12 mouse cellular contexts compared by ENCODE assay signal in the genomic region with DNA sequence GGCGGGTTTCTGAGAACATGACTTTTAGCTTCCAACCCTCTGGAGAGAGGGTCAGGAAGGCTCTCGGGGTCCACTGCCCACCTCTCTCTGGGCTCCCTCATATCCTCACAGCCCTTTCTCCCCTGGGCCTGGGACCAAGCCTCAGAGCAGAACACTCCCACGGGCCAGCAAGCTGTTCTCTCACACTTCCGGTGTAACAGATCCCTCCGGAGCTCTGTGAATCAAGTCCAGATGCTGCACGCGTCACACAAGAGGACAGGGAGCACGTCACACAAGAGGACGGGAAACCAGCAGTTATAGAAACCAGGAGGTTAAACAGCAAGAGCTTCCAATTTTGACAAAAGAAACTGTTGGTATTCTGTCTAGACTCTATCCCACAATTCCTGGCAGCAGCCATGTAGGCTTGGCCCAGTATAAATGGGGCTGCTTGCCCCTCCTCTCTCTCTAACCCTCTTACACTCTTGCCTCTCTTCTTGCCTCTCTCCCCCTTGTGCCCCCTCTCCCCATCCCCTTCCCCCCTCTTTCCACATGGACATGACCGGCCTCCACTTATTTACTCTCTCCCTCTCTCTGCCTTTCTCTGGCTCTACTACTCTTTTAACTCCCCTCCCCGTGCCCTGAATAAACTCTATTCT. TPM values are rescaled to one million over a fixed set of nuclear protein-coding genes. Genes with fewer than 3 reads are reported as not detected.
DNase-seq lines count a peak whose midpoint lies in the region; ATAC-seq and TF ChIP-seq lines count a peak whose summit lies in the region.
"Had no signal": no experiment of that assay in that cellular context is flagged by ENCODE, and none has a peak within 500 bp of the region (broad histone marks: within the 10 kb centered on the region; RNA-seq: fewer than 3 reads in every experiment).

No protein-coding gene starts in this region.

- H3K4me2 ChIP-seq in midbrain, postnatal 0 days (ENCODE audit: low read depth, low read length, poor library complexity, severe bottlenecking) = no peak overlapping the region
- no peak overlapping the region for H3K4me2 ChIP-seq in midbrain, embryonic 13.5 days (replicated peaks)
- H3K4me2 ChIP-seq: lung, embryonic 15.5 days had no signal

- DNase-seq in heart, adult 11 months = peak; percentile 98
- DNase-seq in heart, embryonic 10.5 days (ENCODE audit: low spot score) = no peak
- DNase-seq in midbrain, postnatal 0 days (ENCODE audit: low spot score) = peak; percentile 12
- DNase-seq in heart, postnatal 36 days = peak; percentile 54 to 55
- no peak for DNase-seq in ovary, postnatal 10 days (ENCODE audit: low spot score)
- DNase-seq in thymus, adult 2 months = no peak
- DNase-seq in c-Kit-positive CD71-positive TER-119-positive erythroid progenitor cells, embryonic 14.5 days (ENCODE audit: low spot score) = no peak
- DNase-seq: cerebellum, postnatal 36 days; right cerebral cortex, postnatal 25 days had no signal

- no peak for ATAC-seq in midbrain, postnatal 0 days (ENCODE audit: low FRiP score)
- no peak for ATAC-seq in midbrain, embryonic 13.5 days
- ATAC-seq: CD4-positive, CD25-positive, alpha-beta regulatory T cell, adult 4 months had no signal

- H3K9me3 ChIP-seq in heart, embryonic 10.5 days = no peaks in the 10 kb centered on the region
- no peaks in the 10 kb centered on the region for H3K9me3 ChIP-seq in midbrain, postnatal 0 days (ENCODE audit: low read length)
- no peaks in the 10 kb centered on the region for H3K9me3 ChIP-seq in midbrain, embryonic 13.5 days
- H3K9me3 ChIP-seq: lung, embryonic 15.5 days had no signal

- no peak for TF ChIP-seq POLR2A in thymus, adult 2 months (IDR thresholded peaks at IDR 0.05; ENCODE audit: control insufficient read depth, extremely low read depth, insufficient read depth, low read length, poor library complexity)

- intact Hi-C loops in heart, postnatal 36 days (cut with DNase I) = loop anchor here (10.0 kb wide), 1 partner anchor 267 kb away; no protein-coding TSS in a partner anchor

- no peak overlapping the region for H3K4me3 ChIP-seq in heart, embryonic 10.5 days
- H3K4me3 ChIP-seq in midbrain, postnatal 0 days (ENCODE audit: low read depth, low read length) = no peak overlapping the region
- no peak overlapping the region for H3K4me3 ChIP-seq in midbrain, embryonic 13.5 days (replicated peaks)
- no peak overlapping the region for H3K4me3 ChIP-seq in thymus, adult 2 months (ENCODE audit: control insufficient read depth, insufficient read depth, low read length)
- H3K4me3 ChIP-seq: lung, embryonic 15.5 days had no signal

- WGBS in heart, embryonic 10.5 days = 85% methylated on average over 11 of the region's 11 CpGs
- 83% methylated on average over 11 of the region's 11 CpGs for WGBS in midbrain, postnatal 0 days
- WGBS in midbrain, embryonic 13.5 days = 84% methylated on average over 11 of the region's 11 CpGs
- 89% methylated on average over 11 of the region's 11 CpGs for WGBS in thymus, adult 2 months

- no peak overlapping the region for H3K9ac ChIP-seq in midbrain, postnatal 0 days (replicated peaks; ENCODE audit: low read length, poor library complexity, severe bottlenecking)
- H3K9ac ChIP-seq in midbrain, embryonic 13.5 days (replicated peaks) = no peak overlapping the region
- H3K9ac ChIP-seq: lung, embryonic 15.5 days had no signal

- TF ChIP-seq CTCF in midbrain, postnatal 0 days (IDR thresholded peaks at IDR 0.05) = no peak
- TF ChIP-seq CTCF in thymus, adult 2 months (IDR thresholded peaks at IDR 0.05; ENCODE audit: borderline replicate concordance, control insufficient read depth, extremely low read depth, insufficient read depth, low read length, poor library complexity) = no peak

- no peaks in the 10 kb centered on the region for H3K36me3 ChIP-seq in heart, embryonic 10.5 days
- no peaks in the 10 kb centered on the region for H3K36me3 ChIP-seq in midbrain, postnatal 0 days (ENCODE audit: insufficient read depth, low read length)
- no peaks in the 10 kb centered on the region for H3K36me3 ChIP-seq in midbrain, embryonic 13.5 days
- no peaks in the 10 kb centered on the region for H3K36me3 ChIP-seq in thymus, adult 2 months (ENCODE audit: control insufficient read depth, insufficient read depth, low read length)
- H3K36me3 ChIP-seq: lung, embryonic 15.5 days had no signal

- H3K27ac ChIP-seq in heart, embryonic 10.5 days = no peak overlapping the region
- H3K27ac ChIP-seq in midbrain, postnatal 0 days (ENCODE audit: low read depth, low read length) = no peak overlapping the region
- no peak overlapping the region for H3K27ac ChIP-seq in midbrain, embryonic 13.5 days
- H3K27ac ChIP-seq in thymus, adult 2 months (ENCODE audit: control insufficient read depth, insufficient read depth, low read length) = no peak overlapping the region
- H3K27ac ChIP-seq: lung, embryonic 15.5 days had no signal

- no peaks in the 10 kb centered on the region for H3K27me3 ChIP-seq in heart, embryonic 10.5 days (ENCODE audit: insufficient read depth, poor library complexity, severe bottlenecking)
- no peaks in the 10 kb centered on the region for H3K27me3 ChIP-seq in midbrain, postnatal 0 days (ENCODE audit: insufficient read depth, low read length)
- no peaks in the 10 kb centered on the region for H3K27me3 ChIP-seq in midbrain, embryonic 13.5 days
- H3K27me3 ChIP-seq in thymus, adult 2 months (ENCODE audit: control insufficient read depth, insufficient read depth, low read length) = no peaks in the 10 kb centered on the region
- H3K27me3 ChIP-seq: lung, embryonic 15.5 days had no signal

- peaks cover 43% of the 10 kb centered on the region for H3K4me1 ChIP-seq in heart, embryonic 10.5 days
- no peaks in the 10 kb centered on the region for H3K4me1 ChIP-seq in midbrain, postnatal 0 days (ENCODE audit: insufficient read depth, low read length)
- peaks cover 17% of the 10 kb centered on the region; the same call in 1 of the 2 replicates for H3K4me1 ChIP-seq in midbrain, embryonic 13.5 days (replicated peaks)
- peaks cover 9% of the 10 kb centered on the region for H3K4me1 ChIP-seq in thymus, adult 2 months (replicated peaks; ENCODE audit: control insufficient read depth, insufficient read depth, low read length)

RNA-seq across cellular contexts. Expression of a gene that starts 19.9 kb away (rescaled TPM):
- polyA plus RNA-seq in heart, embryonic 10.5 days (2016; fragmentation: Nextera tagmentation; extraction: Ambion mirVana) = 11.8 and 15.0 TPM in 2 replicates
- total RNA-seq in midbrain, postnatal 0 days (2014; rRNA removed) = 34.5 and 42.9 TPM in 2 replicates
- polyA plus RNA-seq in midbrain, postnatal 0 days (2015; fragmentation: Nextera tagmentation; extraction: Ambion mirVana) = 17.1 and 18.2 TPM in 2 replicates
- polyA plus RNA-seq in midbrain, embryonic 13.5 days (2015; fragmentation: Nextera tagmentation; extraction: Ambion mirVana) = 8.5 and 8.8 TPM in 2 replicates
- total RNA-seq in heart, postnatal 36 days (2021) = 10 to 100 TPM; 11.6 to 12.5 TPM
- polyA plus RNA-seq in thymus, adult 2 months (2012; rRNA removed) = 13.2 and 15.4 TPM in 2 replicates

Comparison
In these comparisons a context has a peak if more than half of its experiments do, and no peak if none do; other contexts are left out.
1. DNase-seq: peak in heart, adult 11 months (single experiment), midbrain, postnatal 0 days (single experiment) and heart, postnatal 36 days (2 of 2); none in heart, embryonic 10.5 days (single experiment), ovary, postnatal 10 days (single experiment), thymus, adult 2 months (single experiment) and c-Kit-positive CD71-positive TER-119-positive erythroid progenitor cells, embryonic 14.5 days (single experiment).